Mouse (Mus musculus): Measurements from ENCODE around the gene Ormdl3.
"Not testable (repeated sequence)": the region's sequence is repeated elsewhere in the genome, so short reads cannot be mapped to it uniquely, and the experiment has no call there.

The Ormdl3 gene

DNA sequence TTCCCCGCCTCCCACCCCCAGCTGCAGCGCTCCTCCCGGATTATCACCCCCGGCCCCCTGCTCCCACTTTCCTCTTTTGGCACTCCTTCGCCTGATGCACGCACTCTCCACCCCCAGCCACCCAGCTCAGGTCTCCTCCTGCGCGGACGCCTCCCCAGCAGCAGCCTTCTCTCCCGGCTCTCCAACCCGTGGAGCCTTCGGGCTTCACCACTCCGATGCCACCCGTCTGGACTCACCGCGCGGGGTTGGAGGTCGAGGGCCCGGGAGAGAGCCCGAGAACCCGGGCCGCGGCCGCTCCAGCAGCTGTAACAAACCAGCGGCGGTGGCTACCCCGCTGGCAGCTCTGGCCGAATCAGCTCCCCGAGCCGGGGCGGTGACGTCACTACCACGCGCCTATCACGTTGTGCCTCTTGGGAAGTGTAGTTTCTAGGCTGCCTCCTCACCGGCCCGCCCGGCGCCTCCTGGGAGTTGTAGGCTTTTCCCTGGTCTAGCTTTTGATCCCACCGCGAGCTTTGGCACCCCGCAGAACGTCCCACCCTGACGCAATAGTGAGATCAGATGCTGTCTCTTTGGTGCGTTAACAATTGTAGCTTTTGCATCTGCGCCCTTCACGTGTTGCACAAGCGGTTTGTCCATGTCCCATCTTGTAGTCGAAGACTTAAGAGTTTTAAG is at the start of gene Ormdl3:
Gene Ormdl3, minus strand, starts transcription at position 477 of the 672 bp plus-strand sequence.
- peak; percentile 98 for DNase-seq (ENCODE audit: low spot score in 2 of 2)

DNA sequence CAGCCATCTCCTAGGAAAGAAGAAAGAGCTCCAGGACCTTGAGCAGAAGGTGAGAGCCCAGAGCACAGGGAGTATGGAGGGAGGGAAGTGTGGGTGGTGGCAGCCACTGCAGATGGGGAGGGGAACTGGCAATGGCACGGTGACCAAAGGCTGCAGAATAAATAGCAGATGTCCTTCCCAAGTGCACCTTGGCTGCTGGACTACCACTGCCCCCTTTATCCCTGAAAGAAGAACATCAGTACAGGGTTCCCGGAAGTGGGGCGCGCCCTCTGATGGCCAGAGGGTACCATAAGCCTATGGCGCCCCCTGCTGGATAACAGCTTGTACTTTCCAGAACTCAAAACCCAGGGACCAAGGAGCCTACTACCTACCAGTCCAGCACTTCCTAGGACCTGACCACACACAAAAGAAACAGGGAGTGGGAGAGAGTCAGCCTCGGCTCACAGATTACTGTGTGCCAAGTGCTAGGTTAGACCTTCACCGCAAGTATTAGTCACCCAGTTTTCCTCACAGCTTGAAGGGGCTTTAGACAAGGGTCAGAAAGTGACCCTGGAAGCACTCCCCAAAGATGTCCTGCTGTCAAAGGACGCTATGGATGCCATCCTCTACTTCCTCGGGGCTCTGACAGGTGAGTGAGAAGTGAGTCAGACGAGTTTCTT is 48.3 kb upstream of the Ormdl3 start:
- DNase-seq (ENCODE audit: low spot score in 2 of 2), result peak in 1 of 2 experiments; percentile 1

DNA sequence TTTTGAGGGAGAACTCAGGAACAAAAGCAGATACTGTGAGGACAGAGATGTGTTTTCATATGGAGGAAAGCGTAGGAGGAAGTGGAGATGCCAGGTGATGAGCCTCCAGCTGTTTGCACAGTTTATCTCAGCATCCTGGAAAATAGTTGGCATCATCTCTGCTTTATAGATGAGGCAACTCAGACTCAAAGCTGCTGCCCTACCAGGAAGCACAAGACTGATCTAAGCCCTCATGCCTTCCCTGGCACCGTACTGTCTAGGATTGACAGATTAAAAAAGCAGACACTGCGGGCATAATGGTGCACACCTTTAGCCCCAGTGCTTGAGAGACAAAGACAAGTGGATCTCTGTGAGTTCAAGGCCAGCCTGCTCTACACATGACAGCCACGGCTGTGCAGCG is 43.5 kb upstream of the Ormdl3 start:
- no peak for DNase-seq (ENCODE audit: low spot score in 2 of 2)

DNA sequence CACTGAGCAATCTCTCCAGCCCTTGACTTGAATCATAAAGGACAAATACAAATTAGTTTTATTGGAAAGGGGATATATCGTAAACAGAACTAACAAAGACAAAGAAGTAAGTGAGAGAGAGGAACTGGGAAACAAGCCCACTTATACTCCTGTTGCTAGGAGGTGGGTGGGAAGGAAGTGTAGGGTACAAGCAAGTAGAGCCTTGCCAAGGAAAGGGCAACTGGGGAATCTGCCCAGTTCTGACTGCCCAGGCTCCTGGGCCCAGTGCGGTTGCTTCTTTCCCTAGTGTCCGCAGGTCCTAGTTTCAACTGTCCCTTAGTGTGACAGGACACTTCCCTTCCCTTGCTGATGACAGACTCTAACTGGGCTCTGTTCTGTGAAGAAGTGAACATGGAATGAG is 41.5 kb upstream of the Ormdl3 start:
- DNase-seq (ENCODE audit: low spot score in 2 of 2), result no peak

DNA sequence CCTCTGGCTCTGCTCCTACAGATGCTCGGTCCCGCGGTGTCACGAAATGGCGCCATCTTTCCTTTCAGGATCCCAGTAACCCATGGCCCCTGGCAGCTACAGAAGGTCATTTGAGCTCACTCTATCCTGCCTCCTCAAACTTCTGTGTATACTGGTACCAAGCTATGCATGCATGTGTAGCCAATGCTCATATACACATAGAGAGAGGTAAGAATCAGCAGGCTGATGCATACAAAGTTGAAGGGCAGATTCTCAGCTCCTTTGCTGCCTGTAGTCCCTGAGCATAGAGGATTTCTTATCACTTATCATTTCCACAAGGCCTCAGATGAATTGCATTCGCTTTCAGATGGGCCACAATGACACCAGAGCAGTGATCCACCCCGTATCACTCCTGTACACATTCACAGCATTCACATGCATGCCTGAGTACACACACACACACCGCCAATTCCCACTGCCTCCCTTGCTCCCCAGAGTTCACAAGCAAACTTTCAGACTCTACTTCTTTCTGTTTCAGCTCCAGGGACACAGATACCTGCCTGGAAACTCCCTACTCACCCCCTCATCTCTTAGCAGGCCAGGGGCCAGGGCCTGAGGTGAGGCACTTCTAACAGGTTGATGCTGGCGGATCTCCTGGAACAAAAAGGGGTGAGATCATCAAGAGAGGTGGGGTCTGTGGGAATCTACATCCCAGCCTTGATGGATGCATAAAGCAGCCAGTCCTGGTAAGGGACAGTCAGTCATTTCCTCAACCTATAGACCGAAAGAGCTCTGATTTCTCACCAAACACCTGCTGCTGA is 38.6 kb upstream of the Ormdl3 start, which contains the start of the genes Gm12355 and Gsdma3:
Gene Gm12355, minus strand, starts transcription at position 51 of the 800 bp plus-strand sequence.
Gene Gsdma3, plus strand, starts transcription at position 750 of the 800 bp plus-strand sequence.
- no peak for DNase-seq (ENCODE audit: low spot score in 2 of 2)

DNA sequence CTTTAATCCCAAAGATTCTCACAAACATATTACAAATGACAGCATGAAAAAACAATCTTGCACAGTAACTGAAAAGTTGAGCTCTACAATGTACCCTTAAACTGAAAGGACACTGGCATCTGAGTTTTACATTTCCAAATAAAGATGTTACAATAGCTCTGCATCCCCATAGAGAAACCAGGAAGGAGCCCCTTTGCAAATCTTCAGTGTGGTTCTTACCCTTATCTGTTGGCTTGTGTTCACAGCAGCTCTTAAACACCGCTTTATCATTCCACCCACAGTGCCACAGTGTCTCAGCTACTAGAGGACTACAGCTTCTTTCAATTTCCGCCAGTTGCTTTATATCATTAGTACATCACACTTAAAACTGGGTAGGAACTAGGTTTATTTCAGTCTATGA is 37.2 kb upstream of the Ormdl3 start:
- not testable (repeated sequence) for DNase-seq (ENCODE audit: low spot score in 2 of 2)

GRCm38 (mm10) chr11:98623981-98624380 is 36.8 kb upstream of the Ormdl3 start:
- not testable (repeated sequence) for DNase-seq (ENCODE audit: low spot score in 2 of 2)

- DNase-seq (ENCODE audit: low spot score in 2 of 2), result no peak
Measured at GRCm38 (mm10) chr11:98620791-98621190, 33.6 kb upstream of the Ormdl3 start.

GRCm38 (mm10) chr11:98606763-98607162 is 19.6 kb upstream of the Ormdl3 start:
- DNase-seq (ENCODE audit: low spot score in 2 of 2), result peak in 1 of 2 experiments; percentile 57

- not testable (repeated sequence) for DNase-seq (ENCODE audit: low spot score in 2 of 2)
Measured at GRCm38 (mm10) chr11:98604911-98605310, 17.7 kb upstream of the Ormdl3 start.

- no peak for DNase-seq (ENCODE audit: low spot score in 2 of 2)
Measured at GRCm38 (mm10) chr11:98603953-98604352, 16.8 kb upstream of the Ormdl3 start.

GRCm38 (mm10) chr11:98602090-98602690 is 15.0 kb upstream of the Ormdl3 start:
- DNase-seq (ENCODE audit: low spot score in 2 of 2), result no peak

DNA sequence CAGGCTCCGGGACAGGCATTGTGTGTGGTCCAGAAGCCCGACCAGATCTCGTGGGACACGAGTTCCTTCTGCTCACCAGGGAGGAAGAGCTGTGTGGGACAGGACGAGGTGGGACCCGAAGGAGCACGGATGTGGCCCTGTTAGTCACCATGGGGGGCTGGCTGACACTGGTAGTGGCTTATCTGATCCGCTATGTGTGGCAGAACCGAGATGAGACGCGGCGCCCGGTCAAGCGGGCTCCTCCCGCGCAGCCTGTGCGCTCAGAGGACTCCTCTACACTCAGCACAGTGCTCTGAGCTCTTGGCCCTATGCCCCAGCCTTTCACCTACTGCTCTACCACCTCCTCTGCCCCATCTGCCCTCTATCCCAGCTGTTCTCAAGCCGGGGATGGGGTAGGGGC is 12.1 kb upstream of the Ormdl3 start:
- DNase-seq (ENCODE audit: low spot score in 2 of 2), result no peak

DNA sequence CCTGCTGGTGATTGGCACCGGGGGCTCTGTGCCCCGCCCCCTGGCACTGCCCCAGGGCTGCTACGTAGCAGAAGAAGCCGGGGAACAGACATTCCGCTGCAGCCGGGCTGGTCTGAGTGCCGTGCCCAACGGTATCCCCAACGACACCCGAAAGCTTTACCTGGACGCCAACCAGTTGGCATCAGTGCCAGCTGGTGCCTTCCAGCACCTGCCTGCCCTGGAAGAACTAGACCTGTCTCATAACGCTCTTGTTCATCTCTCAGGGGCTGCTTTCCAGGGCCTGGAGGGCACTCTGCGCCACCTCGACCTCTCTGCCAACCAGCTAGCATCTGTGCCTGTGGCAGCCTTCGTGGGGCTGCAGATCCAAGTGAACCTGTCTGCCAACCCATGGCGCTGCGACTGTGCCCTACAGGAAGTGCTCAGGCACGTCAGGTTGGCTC is 11.7 kb upstream of the Ormdl3 start:
- no peak for DNase-seq (ENCODE audit: low spot score in 2 of 2)

- no peak for DNase-seq (ENCODE audit: low spot score in 2 of 2)
Measured at GRCm38 (mm10) chr11:98597991-98598390, 10.8 kb upstream of the Ormdl3 start, which contains the start of gene Lrrc3c. Gene Lrrc3c, plus strand, starts transcription at chr11:98598291.

DNA sequence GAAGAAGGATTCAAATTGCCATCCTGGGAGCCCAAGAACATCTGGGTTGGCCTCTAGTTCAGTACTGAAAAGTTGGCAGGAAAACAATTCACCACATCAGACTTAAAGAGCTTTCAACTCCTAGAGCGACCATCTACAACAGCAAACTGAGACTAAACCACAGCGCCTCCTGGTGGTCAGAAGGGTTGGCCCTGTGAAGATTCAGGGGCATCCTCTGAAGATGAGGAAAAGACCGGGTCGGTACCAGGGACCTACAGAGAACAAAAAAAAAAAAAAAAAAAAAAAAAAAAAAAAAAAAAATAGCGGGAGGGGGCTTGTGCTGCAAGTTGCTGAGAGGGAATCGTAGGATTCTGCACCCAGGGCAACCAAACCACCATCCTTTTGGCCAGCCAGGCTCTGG is 10.2 kb upstream of the Ormdl3 start:
- DNase-seq (ENCODE audit: low spot score in 2 of 2), result no peak

GRCm38 (mm10) chr11:98595955-98596354 is 8.8 kb upstream of the Ormdl3 start:
- DNase-seq (ENCODE audit: low spot score in 2 of 2), result no peak

- no peak for DNase-seq (ENCODE audit: low spot score in 2 of 2)
Measured at GRCm38 (mm10) chr11:98595473-98595872, 8.3 kb upstream of the Ormdl3 start.

DNA sequence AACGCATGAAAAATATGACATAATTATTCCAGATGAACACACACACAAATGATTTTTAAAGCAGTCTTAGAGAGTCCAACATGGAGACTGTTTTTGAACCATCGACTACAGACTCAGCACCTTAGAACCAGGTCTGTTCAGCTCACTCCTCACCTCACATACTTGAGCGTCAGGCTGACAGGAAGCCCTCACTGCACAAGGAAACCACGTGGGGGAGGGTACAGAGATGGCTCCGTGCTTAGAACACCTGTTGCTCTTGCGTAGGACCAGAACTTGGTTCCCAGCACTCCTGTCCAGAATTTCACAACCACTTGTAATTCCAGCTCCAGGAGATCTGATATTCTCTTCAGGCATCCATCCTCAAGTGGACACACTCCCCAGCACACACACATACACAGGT is 7.9 kb upstream of the Ormdl3 start:
- no peak for DNase-seq (ENCODE audit: low spot score in 2 of 2)

GRCm38 (mm10) chr11:98590548-98591445 is 3.6 kb upstream of the Ormdl3 start:
- no peak for DNase-seq (ENCODE audit: low spot score in 2 of 2)

- DNase-seq (ENCODE audit: low spot score in 2 of 2), result no peak
Measured at GRCm38 (mm10) chr11:98589306-98589705, 2.1 kb upstream of the Ormdl3 start.
